Comparison of ENCODE assay signal across 17 mouse cellular contexts in genomic region chr1:61084732-61085131, GRCm38 (mm10).
DNase-seq lines count a peak whose midpoint lies in the region; ATAC-seq lines count a peak whose summit lies in the region.
"Had no signal": no experiment of that assay in that cellular context is flagged by ENCODE, and none has a peak within 500 bp of the region (broad histone marks: within the 10 kb centered on the region; RNA-seq: fewer than 3 reads in every experiment).

No protein-coding gene starts in this region.

- peak; percentile 74 for ATAC-seq in CD4-positive, CD25-positive, alpha-beta regulatory T cell, adult 4 months
- ATAC-seq: forebrain, embryonic 16.5 days; hindbrain, postnatal 0 days; intestine, embryonic 16.5 days had no signal

- DNase-seq in CD4-positive helper T cell, adult 2 months (ENCODE audit: low read depth, low spot score): peak; percentile 45
- DNase-seq in induced T-regulatory cell, adult 2 months (ENCODE audit: low read depth): peak; percentile 50
- peak; percentile 19 for DNase-seq in thymus, postnatal 25 days
- no peak for DNase-seq in kidney, postnatal 36 days
- DNase-seq in adrenal gland, adult 2 months: no peak
- DNase-seq in embryo, embryonic 9.5 days (ENCODE audit: extremely low spot score): no peak
- DNase-seq: adrenal gland, postnatal 25 days; cerebellum, adult 2 months; cerebellum, postnatal 10 days; embryo, embryonic 11 days; gastrocnemius, postnatal 10 days; heart, adult 18-20 months; heart, postnatal 14 days had no signal

Comparison
In these comparisons a context has a peak if more than half of its experiments do, and no peak if none do; other contexts are left out.
1. DNase-seq: peak in CD4-positive helper T cell, adult 2 months (single experiment), induced T-regulatory cell, adult 2 months (single experiment) and thymus, postnatal 25 days (single experiment); none in kidney, postnatal 36 days (0 of 2), adrenal gland, adult 2 months (single experiment) and embryo, embryonic 9.5 days (single experiment).